Mouse (Mus musculus): ENCODE results near the gene Efcab6.

The Efcab6 gene

GRCm38 (mm10) chr15:83977108-83977507 lies 88.1 kb downstream of the Efcab6 start:
- peak; percentile 41 for DNase-seq (ENCODE audit: low spot score)

GRCm38 (mm10) chr15:83972206-83972605 lies 93.0 kb downstream of the Efcab6 start:
- no peak for DNase-seq (ENCODE audit: low spot score)

- no peak for DNase-seq (ENCODE audit: low spot score)
Measured at GRCm38 (mm10) chr15:83967802-83968201, 97.4 kb downstream of the Efcab6 start.

- DNase-seq (ENCODE audit: low spot score): no peak
Measured at GRCm38 (mm10) chr15:83965126-83965525, 100.1 kb downstream of the Efcab6 start.

- no peak for DNase-seq (ENCODE audit: low spot score)
Measured at GRCm38 (mm10) chr15:83958376-83958775, 106.8 kb downstream of the Efcab6 start.

- no peak for DNase-seq (ENCODE audit: low spot score)
Measured at GRCm38 (mm10) chr15:83956996-83957395, 108.2 kb downstream of the Efcab6 start.

GRCm38 (mm10) chr15:83955948-83956707 lies 109.1 kb downstream of the Efcab6 start:
- DNase-seq (ENCODE audit: low spot score): no peak

GRCm38 (mm10) chr15:83949729-83950491 lies 115.3 kb downstream of the Efcab6 start:
- peak; percentile 17 for DNase-seq (ENCODE audit: low spot score)

GRCm38 (mm10) chr15:83939703-83940102 lies 125.5 kb downstream of the Efcab6 start:
- no peak for DNase-seq (ENCODE audit: low spot score)

GRCm38 (mm10) chr15:83938466-83938865 lies 126.7 kb downstream of the Efcab6 start:
- DNase-seq (ENCODE audit: low spot score): no peak

GRCm38 (mm10) chr15:83936506-83936905 lies 128.7 kb downstream of the Efcab6 start:
- no peak for DNase-seq (ENCODE audit: low spot score)

- no peak for DNase-seq (ENCODE audit: low spot score)
Measured at GRCm38 (mm10) chr15:83934816-83935215, 130.4 kb downstream of the Efcab6 start.

- DNase-seq (ENCODE audit: low spot score): no peak
Measured at GRCm38 (mm10) chr15:83925338-83925737, 139.8 kb downstream of the Efcab6 start.

- peak; percentile 75 for DNase-seq (ENCODE audit: low spot score)
Measured at GRCm38 (mm10) chr15:83924656-83925055, 140.5 kb downstream of the Efcab6 start.

- no peak for DNase-seq (ENCODE audit: low spot score)
Measured at GRCm38 (mm10) chr15:83915376-83915775, 149.8 kb downstream of the Efcab6 start.

GRCm38 (mm10) chr15:83913028-83913714 lies 152.0 kb downstream of the Efcab6 start:
- DNase-seq (ENCODE audit: low spot score): no peak

- DNase-seq (ENCODE audit: low spot score): no peak
Measured at GRCm38 (mm10) chr15:83906472-83906871, 158.7 kb downstream of the Efcab6 start.

GRCm38 (mm10) chr15:83897286-83897685 lies 167.9 kb downstream of the Efcab6 start:
- peak; percentile 14 for DNase-seq (ENCODE audit: low spot score)

GRCm38 (mm10) chr15:83896011-83896410 lies 169.2 kb downstream of the Efcab6 start:
- no peak for DNase-seq (ENCODE audit: low spot score)

- no peak for DNase-seq (ENCODE audit: low spot score)
Measured at GRCm38 (mm10) chr15:83894261-83894660, 170.9 kb downstream of the Efcab6 start.

- no peak for DNase-seq (ENCODE audit: low spot score)
Measured at GRCm38 (mm10) chr15:83892871-83893270, 172.3 kb downstream of the Efcab6 start.

GRCm38 (mm10) chr15:83884291-83884690 lies 180.9 kb downstream of the Efcab6 start:
- DNase-seq (ENCODE audit: low spot score): no peak

GRCm38 (mm10) chr15:83883821-83884220 lies 181.4 kb downstream of the Efcab6 start:
- no peak for DNase-seq (ENCODE audit: low spot score)
